16 mouse cellular contexts compared by ENCODE assay signal in the genomic region with DNA sequence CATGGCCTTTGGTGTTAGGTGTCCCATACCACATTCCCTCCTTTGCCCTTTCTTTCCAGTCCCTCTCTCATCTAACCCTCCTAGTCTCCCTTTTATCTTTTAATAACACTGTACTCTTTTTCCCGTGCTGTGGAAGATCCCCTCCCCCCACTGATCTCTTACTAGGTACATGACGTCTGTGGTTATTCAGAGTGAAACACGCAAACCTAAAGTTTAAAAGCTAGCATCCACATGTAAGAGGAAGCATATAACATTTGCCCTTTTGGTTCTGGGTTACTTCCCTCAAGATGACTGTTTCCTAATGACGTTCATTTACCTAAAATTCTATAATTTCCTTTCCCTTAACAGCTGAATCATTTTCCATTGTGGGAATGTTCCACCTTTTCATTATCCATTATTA.
DNase-seq lines count a peak whose midpoint lies in the region; ATAC-seq and TF ChIP-seq lines count a peak whose summit lies in the region.
"Had no signal": no experiment of that assay in that cellular context is flagged by ENCODE, and none has a peak within 500 bp of the region (broad histone marks: within the 10 kb centered on the region; RNA-seq: fewer than 3 reads in every experiment).

No protein-coding gene starts in this region.

- H3K36me3 ChIP-seq in midbrain, embryonic 11.5 days (ENCODE audit: control insufficient read depth, insufficient read depth, low read length), result no peaks in the 10 kb centered on the region
- peaks cover 8% of the 10 kb centered on the region for H3K36me3 ChIP-seq in midbrain, embryonic 10.5 days
- H3K36me3 ChIP-seq in CH12.LX (replicated peaks in 1 of 2; ENCODE audit: control insufficient read depth in 1 of 2, insufficient read depth in 1 of 2, low read length in 1 of 2), result peaks cover 7 to 62% of the 10 kb centered on the region in 2 experiments
- H3K36me3 ChIP-seq: hindbrain, embryonic 15.5 days had no signal

- H3K4me3 ChIP-seq in midbrain, embryonic 11.5 days (ENCODE audit: low read depth, low read length), result no peak overlapping the region
- H3K4me3 ChIP-seq in midbrain, embryonic 10.5 days, result no peak overlapping the region
- no peak overlapping the region for H3K4me3 ChIP-seq in CH12.LX (replicated peaks in 1 of 3; ENCODE audit: low read depth in 2 of 3, low read length in 2 of 3, poor library complexity in 1 of 3)
- H3K4me3 ChIP-seq: forebrain, embryonic 10.5 days; forebrain, embryonic 13.5 days; hindbrain, embryonic 12.5 days; hindbrain, embryonic 15.5 days had no signal

- H3K4me1 ChIP-seq in midbrain, embryonic 11.5 days (ENCODE audit: control insufficient read depth, insufficient read depth, low read length), result no peaks in the 10 kb centered on the region
- peaks cover 3% of the 10 kb centered on the region for H3K4me1 ChIP-seq in midbrain, embryonic 10.5 days
- peaks cover 14 to 63% of the 10 kb centered on the region in 2 experiments for H3K4me1 ChIP-seq in CH12.LX (ENCODE audit: control insufficient read depth in 1 of 2, insufficient read depth in 2 of 2)

- H3K4me2 ChIP-seq in midbrain, embryonic 11.5 days, result no peak overlapping the region
- peak overlapping the region; percentile 24; the same call in 1 of the 2 replicates for H3K4me2 ChIP-seq in CH12.LX (ENCODE audit: insufficient read depth, low read depth, poor library complexity, severe bottlenecking)
- H3K4me2 ChIP-seq: forebrain, embryonic 13.5 days; heart, embryonic 11.5 days; hindbrain, embryonic 12.5 days; hindbrain, embryonic 15.5 days had no signal

- ATAC-seq in midbrain, embryonic 11.5 days (ENCODE audit: low FRiP score), result no peak
- ATAC-seq in inflammation-experienced regulatory T-cells, adult 6 months, result peak; percentile 60
- ATAC-seq: forebrain, embryonic 13.5 days; forebrain, embryonic 16.5 days; intestine, embryonic 16.5 days had no signal

- peak; percentile 89 for TF ChIP-seq EP300 in CH12.LX (IDR thresholded peaks at IDR 0.05; ENCODE audit: low read length)

- no peaks in the 10 kb centered on the region for H3K9me3 ChIP-seq in midbrain, embryonic 11.5 days (ENCODE audit: control insufficient read depth, low read length)
- no peaks in the 10 kb centered on the region for H3K9me3 ChIP-seq in midbrain, embryonic 10.5 days (replicated peaks)
- no peaks in the 10 kb centered on the region for H3K9me3 ChIP-seq in CH12.LX (replicated peaks; ENCODE audit: low read length)
- H3K9me3 ChIP-seq: forebrain, embryonic 10.5 days; forebrain, embryonic 13.5 days; hindbrain, embryonic 12.5 days; hindbrain, embryonic 15.5 days had no signal

- no peak for TF ChIP-seq POLR2A in CH12.LX (IDR thresholded peaks at IDR 0.05; ENCODE audit: low read depth, low read length)

- peak; percentile 57 for DNase-seq in midbrain, embryonic 11.5 days (ENCODE audit: low spot score, missing footprints)
- no peak for DNase-seq in midbrain, embryonic 10.5 days (ENCODE audit: low spot score)
- DNase-seq in CH12.LX (ENCODE audit: extremely low read depth), result peak; percentile 67
- DNase-seq in adrenal gland, postnatal 36 days, result no peak
- DNase-seq in cerebellum, postnatal 4 days (ENCODE audit: low spot score in 2 of 2), result no peak
- no peak for DNase-seq in left cerebral cortex, adult 8-10 months (ENCODE audit: low spot score in 2 of 2)
- DNase-seq: adrenal gland, postnatal 10 days; gastrocnemius, postnatal 14 days had no signal

- no peak overlapping the region for H3K9ac ChIP-seq in midbrain, embryonic 11.5 days (ENCODE audit: low read length)
- no peak overlapping the region; the same call in 1 of the 2 replicates for H3K9ac ChIP-seq in CH12.LX (ENCODE audit: insufficient read depth, low read depth)
- H3K9ac ChIP-seq: forebrain, embryonic 13.5 days; hindbrain, embryonic 12.5 days; hindbrain, embryonic 15.5 days had no signal

- WGBS in midbrain, embryonic 11.5 days, result 96% methylated on average over 4 of the region's 4 CpGs
- WGBS in midbrain, embryonic 10.5 days, result 88% methylated on average over 4 of the region's 4 CpGs

- no peaks in the 10 kb centered on the region for H3K27me3 ChIP-seq in midbrain, embryonic 11.5 days (ENCODE audit: control insufficient read depth, insufficient read depth, low read length)
- H3K27me3 ChIP-seq in midbrain, embryonic 10.5 days (ENCODE audit: low read depth, poor library complexity, severe bottlenecking), result no peaks in the 10 kb centered on the region
- no peaks in the 10 kb centered on the region for H3K27me3 ChIP-seq in CH12.LX (replicated peaks)
- H3K27me3 ChIP-seq: forebrain, embryonic 13.5 days; hindbrain, embryonic 12.5 days; hindbrain, embryonic 15.5 days had no signal

- no peaks in the 10 kb centered on the region for H3K79me2 ChIP-seq in CH12.LX (replicated peaks; ENCODE audit: control insufficient read depth, extremely low read depth, insufficient read depth, poor library complexity, severe bottlenecking)

- dilution Hi-C loops in CH12.LX (cut with MboI; ENCODE audit: extremely low pct_ligation_motif_present, extremely low pct_unique_long_range_greater_than_20kb, low sequenced_read_pairs), result no loop called here

- no peak for TF ChIP-seq RAD21 in CH12.LX (IDR thresholded peaks at IDR 0.05; ENCODE audit: low read depth, low read length)

- TF ChIP-seq CTCF in CH12.LX (conservative IDR thresholded peaks at IDR 0.05 in 1 of 2, IDR thresholded peaks at IDR 0.05 in 1 of 2; ENCODE audit: low read depth in 2 of 2, low read length in 2 of 2), result no peak

- H3K27ac ChIP-seq in midbrain, embryonic 11.5 days (ENCODE audit: low read depth, low read length), result no peak overlapping the region
- no peak overlapping the region for H3K27ac ChIP-seq in midbrain, embryonic 10.5 days (replicated peaks)
- H3K27ac ChIP-seq in CH12.LX (ENCODE audit: insufficient read depth, low read depth), result no peak overlapping the region
- H3K27ac ChIP-seq: forebrain, embryonic 10.5 days; forebrain, embryonic 13.5 days; hindbrain, embryonic 12.5 days; hindbrain, embryonic 15.5 days had no signal

- in situ Hi-C loops in CH12.LX (cut with MboI; ENCODE audit: low pct_ligation_motif_present, low pct_unique_long_range_greater_than_20kb, low sequenced_read_pairs), result no loop called here

TF ChIP-seq in CH12.LX, 34 proteins besides CTCF, POLR2A, EP300 and RAD21:
- TF ChIP-seq TCF12 (IDR thresholded peaks at IDR 0.05; ENCODE audit: low read depth, low read length), result peak; percentile 49
- TF ChIP-seq MAFK (IDR thresholded peaks at IDR 0.05; ENCODE audit: insufficient replicate concordance, low read length), result 0 out of 2 replicates have a peak, but pooled peaks have one; percentile 28
- TF ChIP-seq CHD2 (IDR thresholded peaks at IDR 0.05; ENCODE audit: low read length), result peak; percentile 82
- TF ChIP-seq BHLHE40 (IDR thresholded peaks at IDR 0.05; ENCODE audit: low read depth, low read length), result peak; percentile 73
- no peak for TF ChIP-seq ZKSCAN1 (IDR thresholded peaks at IDR 0.05; ENCODE audit: borderline replicate concordance, low read depth, low read length)
- TF ChIP-seq ZNF384 (IDR thresholded peaks at IDR 0.05; ENCODE audit: low read depth, low read length), result peak; percentile 35; the same call in 1 of the 2 replicates
- peak; percentile 91 for TF ChIP-seq IRF4 (IDR thresholded peaks at IDR 0.05; ENCODE audit: low read depth, low read length)
- TF ChIP-seq ETS1 (conservative IDR thresholded peaks at IDR 0.05; ENCODE audit: low read depth, low read length), result peak; percentile 81
- TF ChIP-seq MAX (IDR thresholded peaks at IDR 0.05; ENCODE audit: low read length), result peak; percentile 44; the same call in 1 of the 2 replicates
- peak; percentile 81 for TF ChIP-seq MEF2A (IDR thresholded peaks at IDR 0.05; ENCODE audit: borderline replicate concordance, low read depth, low read length)
- 0 out of 2 replicates have a peak, but pooled peaks have one; percentile 33 for TF ChIP-seq RCOR1 (conservative IDR thresholded peaks at IDR 0.05; ENCODE audit: low read depth, low read length)
- peak; percentile 68 for TF ChIP-seq JUN (IDR thresholded peaks at IDR 0.05; ENCODE audit: insufficient read depth, low read depth, low read length)
- TF ChIP-seq MYC (IDR thresholded peaks at IDR 0.05; ENCODE audit: low read depth, low read length), result peak; percentile 61; the same call in 1 of the 2 replicates
- TF ChIP-seq ZMIZ1 (IDR thresholded peaks at IDR 0.05; ENCODE audit: low read depth, low read length), result no peak
- no peak for TF ChIP-seq MXI1 (IDR thresholded peaks at IDR 0.05; ENCODE audit: low read depth, low read length)
- TF ChIP-seq SIN3A (IDR thresholded peaks at IDR 0.05; ENCODE audit: low read length), result 0 out of 2 replicates have a peak, but pooled peaks have one; percentile 42
- TF ChIP-seq MAZ (IDR thresholded peaks at IDR 0.05; ENCODE audit: low read depth, low read length), result no peak
- TF ChIP-seq JUND (conservative IDR thresholded peaks at IDR 0.05; ENCODE audit: low read depth, low read length), result peak; percentile 64; the same call in 1 of the 2 replicates
- TF ChIP-seq KAT2A (IDR thresholded peaks at IDR 0.05; ENCODE audit: insufficient replicate concordance, low read length), result no peak
TF ChIP-seq in CH12.LX: peak in this region for 14.

Comparison
In these comparisons a context has a peak if more than half of its experiments do, and no peak if none do; other contexts are left out.
1. DNase-seq: peak in midbrain, embryonic 11.5 days (single experiment) and CH12.LX (single experiment); none in midbrain, embryonic 10.5 days (single experiment), adrenal gland, postnatal 36 days (0 of 2), cerebellum, postnatal 4 days (0 of 2) and left cerebral cortex, adult 8-10 months (0 of 2).